Mouse (Mus musculus) right cerebral cortex, postnatal 36 days (tissue): ENCODE data around the gene Tmprss3.

Experiments
- DNase-seq, 2 experiments: peaks; one replicate each; pipeline ENCODE4 v3.0.0; 2022; ENCODE audit warnings: low spot score in 2 of 2, mixed read lengths in 1 of 2

The Tmprss3 gene

DNA sequence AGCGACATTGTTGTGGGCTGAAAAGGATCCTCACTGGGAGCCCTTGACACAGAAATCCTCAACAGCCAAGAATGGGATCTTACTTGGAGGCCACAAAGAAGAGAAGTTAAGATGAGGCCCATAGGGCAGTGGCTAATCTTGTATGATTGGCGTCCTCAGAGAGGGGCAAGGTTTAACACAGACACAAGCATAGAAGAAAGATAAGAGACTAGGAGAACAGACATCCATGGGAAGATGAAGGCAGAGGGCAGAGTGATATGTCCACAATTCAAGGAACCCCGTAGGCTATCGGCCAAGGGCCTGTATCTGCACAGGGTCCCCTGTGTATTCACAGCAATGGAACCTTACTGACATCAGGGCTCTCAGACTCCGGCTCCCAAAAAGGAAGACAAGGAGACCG is 3.6 kb downstream of the Tmprss3 start:
- DNase-seq = no peak

DNA sequence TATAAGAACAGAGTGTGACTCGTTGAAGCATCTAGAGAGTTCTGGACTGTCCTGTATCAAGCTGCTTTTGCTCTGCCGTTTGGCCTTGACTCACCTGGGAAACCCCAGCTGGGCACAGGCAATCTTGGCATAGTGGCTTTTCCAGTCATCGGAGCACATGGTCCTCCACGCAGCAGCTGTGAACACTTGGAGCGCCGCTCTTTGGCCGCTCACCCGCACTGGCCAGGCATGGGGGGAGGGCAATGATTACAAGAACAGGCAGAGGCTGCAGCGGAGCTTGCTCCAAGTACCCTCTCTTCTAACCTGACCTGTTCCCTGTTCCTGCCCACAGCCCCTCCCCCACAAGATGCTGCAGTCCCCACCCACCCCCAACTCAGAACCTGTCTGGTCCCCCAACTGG is 5.4 kb downstream of the Tmprss3 start:
- no peak for DNase-seq

GRCm38 (mm10) chr17:31192663-31193062 is 6.1 kb downstream of the Tmprss3 start:
- DNase-seq = no peak

GRCm38 (mm10) chr17:31191825-31192224 is 7.0 kb downstream of the Tmprss3 start:
- no peak for DNase-seq

DNA sequence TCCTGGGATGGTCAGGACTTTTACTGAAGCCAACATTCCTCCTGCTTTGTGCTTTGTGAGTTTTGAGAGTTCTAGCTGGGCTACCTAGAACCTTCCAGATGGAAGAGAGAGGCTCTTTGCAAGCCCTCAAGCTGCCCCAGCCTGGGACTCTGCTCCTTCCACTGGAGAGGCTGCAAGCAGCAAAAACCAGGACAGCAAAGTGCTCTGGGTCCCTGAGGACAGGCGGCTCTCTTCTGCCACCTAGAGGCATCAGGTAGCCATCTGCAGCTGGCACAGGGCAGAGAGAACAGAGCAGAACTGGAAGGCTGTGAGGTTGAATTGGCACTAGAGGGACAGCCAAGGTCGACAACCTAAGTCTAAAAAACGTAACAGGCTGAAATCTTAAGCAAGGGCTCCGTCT is 11.4 kb downstream of the Tmprss3 start:
- DNase-seq = peak; percentile 29 to 34

DNA sequence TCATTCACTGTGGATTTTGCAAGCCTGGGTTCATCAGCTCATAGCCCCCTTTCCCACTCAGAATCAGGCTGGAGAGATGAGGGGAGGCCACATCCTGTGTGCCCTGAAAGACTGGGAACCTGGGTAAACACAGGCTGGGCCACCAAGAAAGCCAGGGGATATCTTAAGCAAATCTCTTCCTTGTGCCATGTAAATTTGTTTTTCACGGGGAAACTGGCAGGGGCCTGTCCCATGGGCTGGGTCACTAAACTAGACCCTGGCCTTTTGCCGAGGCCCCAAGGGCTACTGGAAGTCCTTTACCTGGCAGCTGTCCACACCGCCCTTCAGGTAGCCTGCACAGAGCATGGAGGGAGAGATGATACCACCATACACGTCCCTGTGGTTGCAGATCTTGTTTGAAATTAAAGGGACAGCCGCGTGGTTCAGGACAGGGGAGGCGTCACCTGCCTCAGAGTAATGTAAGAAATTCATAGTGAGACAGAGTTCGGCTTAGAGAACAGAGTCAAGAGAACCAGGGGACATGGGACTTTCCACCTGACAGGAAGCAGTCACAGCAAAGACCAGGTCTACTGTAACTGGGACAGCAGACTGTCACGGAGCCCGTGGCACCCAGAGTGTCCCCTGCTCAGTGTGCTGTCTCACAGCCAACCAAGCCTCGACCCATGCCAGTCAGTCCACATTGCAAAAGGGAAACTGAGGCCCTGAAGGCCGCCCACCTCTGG is 14.3 kb downstream of the Tmprss3 start:
- DNase-seq = no peak

DNA sequence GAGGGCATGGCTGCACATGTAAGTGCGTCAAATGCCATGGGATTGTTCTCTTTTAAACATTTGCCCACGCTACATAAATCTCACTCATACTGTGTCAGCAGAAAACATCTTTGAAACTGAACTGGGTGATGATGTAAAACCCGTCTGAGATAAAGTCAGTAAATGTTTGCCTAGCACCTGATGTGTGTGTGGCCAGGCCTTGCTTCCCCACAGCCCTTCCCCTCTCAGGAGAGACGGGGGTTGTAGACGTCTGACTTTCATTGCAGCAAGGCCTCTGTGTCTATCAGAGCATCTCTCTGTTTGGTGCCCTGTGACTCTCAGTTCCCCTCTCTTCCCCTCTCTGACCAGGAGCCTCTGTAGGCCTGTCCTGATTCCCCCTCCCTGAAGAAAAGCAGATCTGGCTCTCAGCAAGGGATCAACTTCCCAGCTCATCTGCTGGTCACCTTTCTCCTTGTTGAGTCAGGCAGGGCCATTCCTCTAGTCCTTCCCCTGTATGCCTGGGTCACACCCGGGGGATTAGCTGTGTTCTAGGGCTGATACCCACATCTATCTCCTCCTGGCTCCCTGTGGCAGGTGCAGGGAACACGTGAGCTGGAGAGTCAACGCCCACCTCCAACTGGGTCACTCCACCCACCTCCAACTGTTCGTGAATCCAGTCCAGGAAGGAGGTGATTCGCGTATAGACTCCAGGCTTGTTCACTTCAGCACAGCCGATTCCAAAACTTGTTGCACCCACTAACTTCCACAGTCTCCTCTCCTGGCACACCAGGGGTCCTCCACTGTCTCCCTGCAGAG is 15.4 kb downstream of the Tmprss3 start:
- peak; percentile 12 to 13 for DNase-seq

DNA sequence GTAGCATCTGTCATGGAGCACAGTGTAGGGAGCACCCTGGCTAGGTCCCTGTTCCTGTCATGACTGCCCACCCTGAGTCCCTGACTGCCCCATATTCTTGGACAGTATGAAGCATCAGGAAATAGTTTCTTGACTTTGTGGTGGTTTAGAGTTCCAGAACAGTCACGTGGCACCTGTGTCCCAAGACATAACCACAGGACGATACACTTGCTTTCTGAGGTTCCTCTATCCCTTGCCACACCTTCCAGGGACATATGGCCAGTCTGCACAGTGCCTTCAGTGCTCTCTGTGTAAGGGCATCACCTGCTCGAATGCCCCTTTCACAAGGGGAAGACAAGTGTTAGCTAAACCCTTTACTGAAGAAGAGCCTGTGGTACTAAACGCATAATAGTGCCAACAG is 17.3 kb downstream of the Tmprss3 start:
- no peak for DNase-seq

DNA sequence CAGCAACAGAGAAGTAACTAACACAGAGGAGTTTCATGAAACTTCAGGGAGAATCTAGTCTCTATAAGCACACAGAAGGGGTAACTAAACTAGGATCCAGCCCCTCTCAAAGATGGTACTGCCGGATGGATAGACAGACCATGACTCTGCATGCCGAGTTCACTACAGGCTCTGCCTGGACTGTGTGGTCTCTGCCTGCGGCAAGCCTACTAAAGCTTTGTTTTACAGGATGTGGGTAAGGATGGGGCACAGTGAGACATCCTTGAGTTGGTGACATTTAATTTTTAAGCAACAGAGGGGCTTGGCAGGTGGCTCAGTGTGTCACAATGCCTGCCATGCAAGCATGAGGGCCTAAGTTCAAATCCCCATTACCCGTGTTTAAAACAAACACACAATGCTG is 22.5 kb downstream of the Tmprss3 start:
- DNase-seq = no peak

GRCm38 (mm10) chr17:31169796-31170195 is 29.0 kb downstream of the Tmprss3 start:
- no peak for DNase-seq

DNA sequence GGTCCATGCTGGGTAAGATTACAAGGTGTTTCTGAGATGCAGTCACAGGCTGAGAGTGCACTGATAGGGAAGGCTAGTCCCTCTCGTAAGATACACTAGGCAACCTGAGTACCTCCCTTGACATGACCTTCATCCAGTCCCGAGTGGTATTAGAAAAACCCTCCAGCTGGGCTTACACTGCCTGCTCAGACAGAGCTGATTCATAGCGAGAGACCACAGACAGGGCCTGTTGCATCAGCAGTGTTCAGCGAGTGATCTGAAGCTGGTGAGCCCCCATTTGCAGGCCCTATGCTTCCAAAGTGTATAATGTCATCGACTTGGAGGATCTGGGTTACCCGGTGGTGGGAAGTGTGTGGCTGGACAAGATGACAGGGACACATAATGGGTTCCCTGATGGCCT is 33.6 kb downstream of the Tmprss3 start, which contains the start of gene Tff1:
TSS of gene Tff1 (minus strand) at position 151 of the 400 bp plus-strand sequence.
- no peak for DNase-seq

GRCm38 (mm10) chr17:31163821-31164220 is 35.0 kb downstream of the Tmprss3 start:
- no peak for DNase-seq

- DNase-seq = no peak
Observed at GRCm38 (mm10) chr17:31162607-31163006, 36.2 kb downstream of the Tmprss3 start.

DNA sequence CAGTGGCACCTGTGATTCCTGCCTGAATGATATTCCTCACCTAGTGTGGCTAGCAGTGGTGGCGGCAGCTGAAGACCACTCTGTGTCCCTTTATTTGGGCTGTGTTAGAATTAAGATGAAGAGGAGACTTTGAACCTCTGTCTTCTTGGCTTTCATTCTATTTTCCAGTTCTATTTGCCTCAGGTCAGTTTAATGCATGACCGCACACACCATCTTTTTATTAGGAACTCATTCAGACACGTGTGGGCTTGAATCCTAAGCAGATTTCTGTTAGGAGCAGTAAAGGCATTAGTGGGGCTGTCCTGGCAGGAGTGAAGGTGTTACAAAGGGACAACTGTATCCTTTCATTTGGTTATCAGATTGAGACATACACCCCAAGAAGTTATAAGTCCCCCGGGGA is 38.5 kb downstream of the Tmprss3 start:
- no peak for DNase-seq

DNA sequence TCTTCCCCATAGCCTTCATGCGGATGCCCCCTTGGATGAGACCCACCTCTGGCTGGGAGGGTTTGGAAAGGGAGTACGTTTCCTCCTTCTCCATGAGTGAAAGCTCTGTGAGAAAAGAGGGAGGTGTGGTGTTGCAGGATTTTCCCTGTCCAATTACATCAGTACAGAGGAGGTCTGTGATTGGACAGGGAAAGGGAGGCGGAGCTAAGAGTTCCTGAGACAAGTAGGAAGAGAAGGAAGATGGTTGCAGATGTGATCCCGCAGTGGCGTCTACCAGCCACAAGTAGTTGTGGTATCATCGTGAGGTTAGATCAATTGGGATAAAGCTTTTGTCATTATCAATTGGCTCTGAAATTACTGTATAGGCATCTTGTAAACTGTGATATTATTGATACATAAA is 40.9 kb downstream of the Tmprss3 start:
- no peak for DNase-seq

DNA sequence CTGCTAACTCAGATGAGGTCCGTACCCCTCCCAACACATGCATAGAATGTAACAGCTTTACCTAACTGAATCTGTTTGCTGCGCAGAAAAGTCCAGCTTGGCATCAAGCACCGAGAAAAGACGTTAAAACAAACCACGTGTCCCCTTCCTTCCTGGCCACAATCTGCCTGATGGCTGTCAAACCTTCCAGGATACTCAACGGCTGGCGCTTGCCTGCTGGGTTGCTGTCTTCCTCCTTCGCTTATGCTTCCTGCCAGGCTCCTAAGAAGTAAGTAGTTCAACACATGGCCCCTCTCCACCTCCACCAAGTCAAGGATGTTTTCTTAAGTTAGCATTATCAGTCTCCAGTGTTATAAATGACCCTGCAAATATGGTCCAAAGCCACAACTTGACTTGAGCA is 45.0 kb downstream of the Tmprss3 start:
- no peak for DNase-seq

DNA sequence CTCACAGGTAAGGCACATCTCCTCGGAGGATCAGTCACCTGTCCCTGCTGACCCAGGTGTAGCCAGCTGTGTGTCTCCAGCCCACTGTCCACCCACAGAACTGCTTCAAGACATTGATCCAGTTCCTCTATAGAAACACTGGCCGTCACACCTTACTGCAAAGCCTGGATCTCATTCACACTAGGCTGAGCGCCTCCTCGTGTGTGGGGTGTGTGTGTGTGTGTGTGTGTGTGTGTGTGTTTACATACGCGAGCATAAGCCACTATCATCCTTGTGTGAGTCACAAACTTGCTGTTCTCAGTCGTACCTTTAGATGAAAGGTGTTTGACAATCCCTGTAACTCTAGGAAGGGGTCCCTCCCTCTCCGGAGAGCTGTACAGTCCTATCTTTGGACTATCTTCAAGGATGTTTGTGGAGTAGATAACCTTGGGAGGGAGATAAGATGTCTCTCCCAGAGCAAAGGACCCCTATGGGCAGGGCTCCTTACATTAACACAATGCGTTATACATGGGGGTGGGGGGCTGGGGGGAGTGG is 45.7 kb downstream of the Tmprss3 start:
- no peak for DNase-seq

DNA sequence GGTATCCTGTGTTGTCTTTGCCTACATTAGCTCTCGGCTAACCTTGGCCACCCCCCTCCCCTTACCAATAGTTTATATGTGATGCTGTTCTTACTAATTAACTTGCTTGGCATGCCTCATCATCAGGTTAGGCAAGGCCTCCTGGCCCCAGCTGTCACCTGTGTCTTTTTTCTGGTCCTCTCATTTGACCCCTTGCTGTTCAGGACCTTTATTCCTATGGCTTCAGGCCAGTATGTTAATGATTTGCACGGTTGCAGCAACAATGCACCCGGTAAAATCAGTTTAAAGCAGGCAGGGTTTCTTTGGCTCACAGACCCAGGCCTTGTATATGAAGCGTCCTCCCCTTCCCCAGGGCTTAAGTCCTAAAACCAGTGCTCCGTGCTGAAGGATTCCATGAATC is 46.3 kb downstream of the Tmprss3 start:
- no peak for DNase-seq

DNA sequence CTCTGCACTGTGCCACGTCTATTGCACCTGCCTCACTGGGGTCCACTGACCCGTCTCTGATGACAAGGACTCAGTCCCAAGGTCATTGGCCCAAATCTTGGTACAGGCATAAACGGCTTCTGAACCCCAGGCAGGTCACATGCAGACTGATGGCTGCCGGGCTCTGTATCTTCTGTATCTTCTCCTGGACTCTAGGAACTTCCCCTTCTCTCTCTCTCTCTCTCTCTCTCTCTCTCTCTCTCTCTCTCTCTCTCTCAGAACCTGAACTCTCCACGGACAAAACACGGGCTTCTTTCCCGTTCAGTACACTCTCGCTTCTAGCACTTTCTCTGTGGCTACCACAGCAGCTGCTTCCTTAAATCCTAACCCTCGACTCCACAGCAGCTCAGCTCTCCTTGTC is 52.8 kb downstream of the Tmprss3 start:
- no peak for DNase-seq

DNA sequence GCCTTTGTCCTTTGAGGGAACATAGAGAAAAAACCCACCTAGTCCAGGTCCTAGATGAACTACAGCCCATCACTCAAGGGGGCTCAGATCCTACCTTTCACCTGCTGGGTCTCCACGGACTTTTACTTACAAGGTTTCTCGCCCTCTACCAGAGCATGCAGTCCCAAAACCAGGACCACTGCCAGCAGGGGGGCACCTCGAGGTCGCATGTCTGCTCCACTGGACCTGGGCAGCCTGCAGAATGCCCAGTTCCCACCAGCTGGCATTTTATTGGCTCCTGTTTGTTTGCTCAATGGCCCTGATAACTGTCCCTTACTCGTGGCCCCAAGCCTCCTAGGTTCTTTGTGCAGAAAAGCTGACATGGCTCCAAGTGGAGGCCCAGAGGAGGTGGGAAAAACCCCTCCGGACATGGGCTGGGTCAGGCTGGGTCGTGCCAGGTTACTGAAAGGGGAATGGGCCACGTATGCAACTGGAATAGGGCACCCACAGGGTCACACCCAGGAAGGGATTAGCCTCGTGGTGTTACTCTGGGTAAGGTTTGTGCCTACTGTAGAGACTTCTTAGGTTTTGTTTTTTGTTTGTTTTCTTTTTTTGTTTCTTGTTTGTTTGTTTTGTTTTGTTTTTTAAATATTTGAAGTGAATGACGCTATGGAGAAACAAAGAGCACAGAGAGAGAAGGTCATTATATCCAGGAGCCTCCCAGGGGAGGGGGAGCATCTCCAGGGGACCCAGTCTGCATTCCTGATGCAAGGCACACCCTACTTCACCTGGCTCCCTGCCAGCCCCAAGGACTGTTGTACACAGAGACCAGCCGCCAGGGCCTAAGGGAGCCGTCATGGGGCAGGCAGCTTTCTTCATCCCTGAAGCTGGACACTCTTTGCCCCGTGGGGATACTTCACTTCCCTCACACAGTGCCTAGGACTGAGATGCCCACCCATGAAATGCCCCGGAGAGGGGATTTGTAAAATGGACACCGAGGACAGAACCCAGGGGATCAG is 54.4 kb downstream of the Tmprss3 start, which contains the start of gene Tff2:
TSS of gene Tff2 (minus strand) at position 243 of the 998 bp plus-strand sequence.
- DNase-seq = no peak

- DNase-seq = no peak
Observed at GRCm38 (mm10) chr17:31142116-31142515, 56.7 kb downstream of the Tmprss3 start.

- DNase-seq = no peak
Observed at GRCm38 (mm10) chr17:31138398-31138797, 60.4 kb downstream of the Tmprss3 start.
